Mouse (Mus musculus) forebrain, embryonic 14.5 days (tissue): Measurements from ENCODE around the gene Gmppb. TPM values are rescaled to one million over a fixed set of nuclear protein-coding genes. Genes with fewer than 3 reads are reported as not detected.

Experiments used
- ATAC-seq: fragments of 200-750 bp; cut with Nextera tagmentation; 2 replicates; pipeline ENCODE4 v1.8.0; 2017; ENCODE audit warnings: mild to moderate bottlenecking, moderate library complexity
- DNase-seq: peaks from one replicate; pipeline ENCODE4 v3.0.0-alpha.2; 2015; ENCODE audit warnings: low spot score
- H3K27ac ChIP-seq: fragments of 300-500 bp; sonication (generic); 2 replicates; pipeline ENCODE4 v1.5.1; 2014; ENCODE audit warnings: low read depth, mild to moderate bottlenecking, control low read depth, low read length, moderate library complexity
- H3K27me3 ChIP-seq: fragments of 300-500 bp; sonication (generic); replicated peaks from 2 replicates; pipeline ENCODE4 v1.6.1; 2014; ENCODE audit warnings: low read length, control low read depth, mixed read lengths; ENCODE audit not compliant: control insufficient read depth, insufficient read depth
- H3K36me3 ChIP-seq: fragments of 300-500 bp; sonication (generic); 2 replicates; pipeline ENCODE4 v1.6.1; 2014; ENCODE audit warnings: low read length, control low read depth; ENCODE audit not compliant: control insufficient read depth, insufficient read depth
- H3K4me1 ChIP-seq: fragments of 300-500 bp; sonication (generic); 2 replicates; pipeline ENCODE4 v1.6.1; 2014; ENCODE audit warnings: antibody characterized with exemption, low read length, control low read depth; ENCODE audit not compliant: control insufficient read depth, insufficient read depth
- H3K4me2 ChIP-seq: fragments of 300-500 bp; sonication (generic); 2 replicates; pipeline ENCODE4 v1.6.1; 2014; ENCODE audit warnings: mild to moderate bottlenecking, control low read depth, low read length
- H3K4me3 ChIP-seq: fragments of 300-500 bp; sonication (generic); 2 replicates; pipeline ENCODE4 v1.5.1; 2014; ENCODE audit warnings: low read depth, low read length, control low read depth
- H3K9ac ChIP-seq: fragments of 300-500 bp; sonication (generic); 2 replicates; pipeline ENCODE4 v1.6.1; 2014; ENCODE audit warnings: mild to moderate bottlenecking, low read length, control low read depth, moderate library complexity
- H3K9me3 ChIP-seq: fragments of 300-500 bp; sonication (generic); replicated peaks from 2 replicates; pipeline ENCODE4 v1.6.1; 2016; ENCODE audit warnings: low read length, control low read depth, mixed read lengths; ENCODE audit not compliant: control insufficient read depth
- WGBS: fragments of 180-500 bp; shearing (Covaris S2); extraction: QIAGEN DNeasy Blood & Tissue Kit; methylation state at CpG from one replicate; pipeline ENCODE4 v1.1.7; 2014; 5-methylcytosine and 5-hydroxymethylcytosine counted together
- polyA plus RNA-seq: library from polyadenylated mRNA; unstranded; fragments of >200 nt; fragmentation: Nextera tagmentation; extraction: Ambion mirVana; gene quantifications from 2 replicates; pipeline ENCODE4 v1.2.1, GENCODE M21; 2014

The Gmppb gene
- polyA plus RNA-seq, 1 experiment from 2014 or later: 20.0 TPM

DNA sequence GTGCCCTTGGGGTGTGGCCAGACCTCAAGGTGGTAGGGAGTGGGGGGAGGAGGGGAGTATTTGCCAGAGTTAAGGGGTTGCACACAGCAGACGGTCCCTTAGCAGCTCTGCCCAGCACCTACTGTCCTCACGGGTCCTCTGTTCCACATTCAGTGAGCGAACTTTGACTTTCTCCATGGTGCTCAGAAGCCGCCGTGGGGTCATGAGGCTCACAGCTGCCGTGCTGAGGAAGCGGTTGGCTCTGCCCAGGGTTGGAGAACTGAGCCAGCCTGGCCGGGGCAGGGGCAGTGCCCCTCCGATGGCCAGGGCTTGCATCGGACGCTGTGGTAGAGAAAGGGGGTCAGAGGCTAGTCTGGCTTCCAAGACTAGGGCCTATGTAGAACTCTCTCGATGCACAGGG lies 14.3 kb downstream of the Gmppb start:
- Histone ChIP-seq H3K27ac (no peak overlapping the region), H3K27me3 (no peaks in the 10 kb centered on the region), H3K9ac (no peak overlapping the region), H3K4me2 (no peak overlapping the region), H3K36me3 (peaks cover 59% of the 10 kb centered on the region), H3K4me3 (no peak overlapping the region), H3K4me1 (no peaks in the 10 kb centered on the region), H3K9me3 (no peaks in the 10 kb centered on the region)
- WGBS: 91% methylated on average over 12 of the region's 12 CpGs
- no peak for ATAC-seq
- DNase-seq: no peak

DNA sequence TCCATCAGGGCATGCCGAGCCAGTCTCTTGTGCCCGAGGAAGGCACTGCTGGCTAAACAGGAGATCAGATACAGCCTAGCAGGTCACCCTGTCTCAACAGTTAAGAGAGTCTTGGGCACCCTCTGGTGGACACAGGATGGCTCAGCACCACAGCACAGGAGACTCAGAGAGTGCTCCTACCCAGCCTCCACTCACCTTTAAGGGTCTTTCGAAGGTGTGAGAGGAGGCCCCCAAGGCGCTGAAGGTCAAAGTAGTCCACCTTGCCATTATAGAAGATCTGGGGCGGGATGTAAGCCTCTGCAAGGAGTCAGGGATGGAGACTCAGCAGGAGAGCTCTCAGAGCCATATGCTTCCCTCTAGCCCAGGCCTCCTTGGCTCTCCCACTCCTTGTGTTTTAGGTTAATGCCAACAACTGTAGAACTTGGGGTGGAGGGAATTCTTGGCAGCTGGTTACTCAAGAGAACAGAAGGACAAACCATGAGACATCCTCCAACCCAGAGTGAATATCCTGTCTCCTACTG lies 16.5 kb downstream of the Gmppb start:
- peak; percentile 64 for DNase-seq
- no peak overlapping the region for H3K9ac ChIP-seq
- H3K27ac ChIP-seq: no peak overlapping the region
- H3K27me3 ChIP-seq: no peaks in the 10 kb centered on the region
- no peak overlapping the region for H3K4me3 ChIP-seq
- H3K4me1 ChIP-seq: no peaks in the 10 kb centered on the region
- no peak overlapping the region for H3K4me2 ChIP-seq
- H3K9me3 ChIP-seq: no peaks in the 10 kb centered on the region
- peak; percentile 67 for ATAC-seq
- 42% methylated on average over 5 of the region's 5 CpGs for WGBS
- peaks cover 57% of the 10 kb centered on the region for H3K36me3 ChIP-seq

DNA sequence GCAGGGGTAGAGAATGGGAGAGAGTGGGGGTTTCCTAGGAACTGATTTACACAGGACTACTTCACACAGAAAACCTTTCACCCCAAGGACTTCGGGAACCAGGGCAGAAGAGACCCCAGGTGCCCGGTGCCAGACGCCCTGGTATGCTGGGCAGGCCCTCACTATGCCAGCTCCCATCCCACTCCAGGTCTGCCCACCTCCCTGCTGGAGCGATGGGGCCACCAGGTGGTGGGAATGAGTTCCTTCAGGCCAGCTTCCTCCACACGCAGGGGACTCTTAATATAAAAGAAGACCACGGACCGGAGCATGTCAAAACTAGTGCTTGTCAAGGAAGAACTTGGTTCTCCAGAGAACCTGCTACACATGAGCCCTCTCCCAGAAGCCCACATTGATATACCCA lies 18.2 kb downstream of the Gmppb start:
- 86% methylated on average over 7 of the region's 7 CpGs for WGBS
- no peak overlapping the region for H3K4me2 ChIP-seq
- H3K4me3 ChIP-seq: no peak overlapping the region
- no peaks in the 10 kb centered on the region for H3K9me3 ChIP-seq
- peaks cover 58% of the 10 kb centered on the region for H3K36me3 ChIP-seq
- no peaks in the 10 kb centered on the region for H3K4me1 ChIP-seq
- H3K9ac ChIP-seq: no peak overlapping the region
- ATAC-seq (no peak), DNase-seq (no peak)
- no peak overlapping the region for H3K27ac ChIP-seq
- H3K27me3 ChIP-seq: no peaks in the 10 kb centered on the region

DNA sequence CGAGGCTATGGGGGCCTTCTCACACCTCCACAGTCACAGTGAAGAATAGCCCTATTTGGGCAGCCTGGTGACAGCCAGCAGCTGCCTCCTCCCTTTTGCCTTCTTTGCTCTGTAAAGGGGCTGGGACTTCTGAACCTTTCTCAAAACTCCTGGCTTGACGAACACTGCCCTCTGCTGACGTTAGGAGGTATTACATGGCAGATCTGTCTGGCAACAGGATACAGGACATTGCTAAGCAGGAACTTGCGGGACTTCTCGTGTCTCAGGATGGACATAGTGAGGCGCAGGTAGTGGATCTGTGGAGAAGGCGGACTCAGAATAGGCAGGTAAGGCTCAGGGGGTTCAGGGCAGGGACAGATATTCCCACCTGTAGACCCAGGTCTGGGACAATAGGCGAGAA lies 18.9 kb downstream of the Gmppb start:
- Histone ChIP-seq H3K4me3 (no peak overlapping the region), H3K9me3 (no peaks in the 10 kb centered on the region), H3K27me3 (no peaks in the 10 kb centered on the region), H3K4me2 (no peak overlapping the region), H3K4me1 (no peaks in the 10 kb centered on the region), H3K9ac (no peak overlapping the region), H3K36me3 (peaks cover 52% of the 10 kb centered on the region), H3K27ac (no peak overlapping the region)
- WGBS: 20% methylated on average over 8 of the region's 8 CpGs
- ATAC-seq (peak; percentile 38; the same call in 1 of the 2 replicates), DNase-seq (peak; percentile 89)

DNA sequence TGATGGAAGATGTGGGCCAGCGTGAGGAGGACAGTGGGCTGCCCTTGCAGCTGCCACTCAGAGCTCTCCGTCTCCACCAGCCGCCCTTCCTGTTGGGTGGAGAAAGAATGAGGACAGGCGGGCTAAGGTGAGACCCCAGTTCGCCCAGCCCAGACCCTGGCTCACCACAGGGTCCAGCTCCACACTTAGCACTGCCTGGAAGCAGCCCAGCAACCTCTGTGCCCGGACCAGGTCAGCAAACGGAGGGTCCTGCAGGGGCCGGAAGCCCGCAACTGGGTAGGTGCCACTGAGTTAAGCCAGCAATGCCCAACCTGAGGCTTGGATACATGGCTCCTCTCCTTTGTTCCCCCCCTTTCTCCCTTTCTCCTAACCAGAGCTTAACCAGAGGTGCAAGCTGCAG lies 20.0 kb downstream of the Gmppb start:
- Histone ChIP-seq H3K9ac (no peak overlapping the region), H3K4me3 (no peak overlapping the region), H3K27me3 (no peaks in the 10 kb centered on the region), H3K36me3 (peaks cover 41% of the 10 kb centered on the region), H3K27ac (no peak overlapping the region), H3K4me1 (no peaks in the 10 kb centered on the region), H3K9me3 (no peaks in the 10 kb centered on the region), H3K4me2 (no peak overlapping the region)
- DNase-seq (no peak), ATAC-seq (no peak)
- 92% methylated on average over 9 of the region's 9 CpGs for WGBS

DNA sequence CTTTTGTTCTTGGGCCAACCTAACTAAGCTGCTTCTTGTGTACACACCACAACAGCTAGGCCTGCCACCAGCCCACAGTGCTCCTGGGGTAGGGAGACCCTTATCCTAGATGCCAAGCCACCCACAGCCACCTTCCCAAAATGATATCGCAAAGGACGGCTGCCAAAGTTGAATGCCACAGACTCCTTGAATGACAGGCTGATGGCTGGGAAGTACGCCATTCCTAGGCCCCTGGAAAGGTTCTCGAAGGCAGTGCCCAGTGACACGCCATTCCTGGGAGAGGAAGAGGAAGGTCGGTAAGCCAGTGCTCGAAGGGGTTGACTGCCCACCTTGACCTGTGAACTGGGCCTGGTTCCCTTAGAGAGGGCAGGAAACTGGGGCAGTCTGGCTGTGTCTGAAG lies 20.5 kb downstream of the Gmppb start:
- H3K27me3 ChIP-seq: no peaks in the 10 kb centered on the region
- 91% methylated on average over 7 of the region's 7 CpGs for WGBS
- H3K4me2 ChIP-seq: no peak overlapping the region
- H3K27ac ChIP-seq: no peak overlapping the region
- no peak for DNase-seq
- peaks cover 36% of the 10 kb centered on the region for H3K36me3 ChIP-seq
- H3K9me3 ChIP-seq: no peaks in the 10 kb centered on the region
- no peaks in the 10 kb centered on the region for H3K4me1 ChIP-seq
- no peak overlapping the region for H3K9ac ChIP-seq
- no peak for ATAC-seq
- no peak overlapping the region for H3K4me3 ChIP-seq

DNA sequence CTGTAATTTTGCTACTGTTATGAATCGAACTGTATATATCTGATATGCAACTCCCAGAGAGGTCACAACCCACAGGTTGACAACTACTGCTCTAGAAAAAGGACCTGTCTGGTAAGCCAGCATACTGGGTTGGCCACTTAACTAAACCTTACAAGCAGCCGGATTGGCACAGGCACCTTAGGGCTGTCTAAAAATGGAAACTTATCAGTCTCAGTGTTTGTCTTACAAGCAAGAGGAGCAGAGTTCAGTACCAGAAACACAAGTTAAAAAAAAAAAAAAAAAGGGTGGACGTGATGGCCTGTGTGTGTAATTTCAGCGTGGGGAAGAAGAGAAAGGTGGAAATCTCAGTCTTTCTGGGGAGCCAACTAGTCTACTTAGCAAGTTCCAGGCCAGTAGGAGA lies 22.8 kb downstream of the Gmppb start:
- H3K4me2 ChIP-seq: no peak overlapping the region
- 88% methylated on average over 4 of the region's 4 CpGs for WGBS
- no peaks in the 10 kb centered on the region for H3K27me3 ChIP-seq
- no peaks in the 10 kb centered on the region for H3K4me1 ChIP-seq
- no peak overlapping the region for H3K9ac ChIP-seq
- no peak overlapping the region for H3K27ac ChIP-seq
- no peak for DNase-seq
- no peak for ATAC-seq
- no peak overlapping the region for H3K4me3 ChIP-seq
- H3K36me3 ChIP-seq: peaks cover 33% of the 10 kb centered on the region
- no peaks in the 10 kb centered on the region for H3K9me3 ChIP-seq

DNA sequence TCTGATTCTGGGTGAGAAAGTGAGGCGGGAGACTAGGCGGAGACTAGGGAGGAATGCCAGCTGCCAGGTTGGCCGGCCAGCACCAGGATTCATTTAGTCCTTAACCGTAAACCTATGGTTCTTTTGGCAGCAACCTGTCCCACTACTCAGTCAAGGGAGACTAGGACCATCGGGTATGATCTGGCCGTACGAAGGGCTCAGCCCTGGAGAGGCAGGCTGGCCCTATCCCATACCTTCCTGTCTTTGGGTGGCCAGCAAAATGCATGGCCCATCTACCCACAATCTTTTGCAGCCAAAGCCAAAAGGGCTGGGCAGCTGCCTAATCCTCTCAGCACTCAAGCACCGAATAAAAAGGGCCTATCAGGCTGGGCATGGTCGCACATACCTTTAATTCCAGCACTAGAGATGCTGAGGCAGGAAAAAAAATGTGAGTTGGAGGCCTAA lies 23.5 kb downstream of the Gmppb start:
- H3K9me3 ChIP-seq: no peaks in the 10 kb centered on the region
- no peak for ATAC-seq
- DNase-seq: no peak
- H3K27ac ChIP-seq: no peak overlapping the region
- no peaks in the 10 kb centered on the region for H3K4me1 ChIP-seq
- H3K9ac ChIP-seq: no peak overlapping the region
- H3K36me3 ChIP-seq: peaks cover 31% of the 10 kb centered on the region
- no peak overlapping the region for H3K4me3 ChIP-seq
- no peaks in the 10 kb centered on the region for H3K27me3 ChIP-seq
- WGBS: 61% methylated on average over 9 of the region's 9 CpGs
- no peak overlapping the region for H3K4me2 ChIP-seq

DNA sequence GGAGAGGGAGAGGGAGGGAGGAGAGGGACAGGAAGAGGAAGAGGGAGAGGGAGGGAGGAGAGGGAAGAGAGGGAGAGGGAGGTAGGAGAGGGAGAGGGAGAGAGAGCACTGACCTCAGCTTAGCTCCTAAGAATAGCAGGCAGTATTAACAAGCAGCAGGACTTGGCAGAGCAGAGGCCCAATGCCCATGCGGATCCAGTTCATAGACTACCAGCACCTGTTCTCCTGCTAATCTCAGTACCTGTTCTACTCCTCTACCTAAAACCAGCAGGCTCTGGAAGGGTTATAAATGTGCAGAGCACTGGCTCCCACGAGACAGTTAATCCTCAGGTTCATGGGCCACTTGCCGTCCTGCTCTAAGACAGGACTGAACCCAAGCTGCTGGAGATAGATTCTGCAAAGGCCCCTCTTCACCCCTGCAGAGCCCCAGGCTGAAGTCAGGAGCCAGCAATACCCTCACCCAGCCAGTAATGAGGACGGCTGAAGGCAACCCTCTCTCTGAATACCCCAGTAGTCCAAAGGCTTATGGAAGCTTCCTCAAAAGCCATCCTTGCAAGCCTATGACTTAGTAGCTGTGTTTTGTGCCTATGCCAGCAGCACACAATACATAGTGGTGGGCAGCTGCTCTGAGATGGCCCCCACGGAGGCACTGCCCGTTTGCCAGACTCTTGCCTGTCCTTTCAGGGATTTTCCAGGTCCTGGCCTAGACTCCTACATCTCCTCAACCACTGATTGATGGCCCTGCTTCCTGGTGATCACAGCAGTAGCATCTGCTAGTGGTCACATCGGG lies 24.3 kb downstream of the Gmppb start:
- WGBS: 61% methylated on average over 7 of the region's 7 CpGs
- H3K9ac ChIP-seq: no peak overlapping the region
- peaks cover 31% of the 10 kb centered on the region for H3K36me3 ChIP-seq
- H3K4me3 ChIP-seq: no peak overlapping the region
- H3K9me3 ChIP-seq: no peaks in the 10 kb centered on the region
- no peaks in the 10 kb centered on the region for H3K27me3 ChIP-seq
- peaks cover 2% of the 10 kb centered on the region; the same call in 1 of the 2 replicates for H3K4me1 ChIP-seq
- peak overlapping the region; percentile 27; the same call in 1 of the 2 replicates for H3K27ac ChIP-seq
- no peak overlapping the region for H3K4me2 ChIP-seq
- DNase-seq: no peak
- no peak for ATAC-seq
